Mouse (Mus musculus): ENCODE data around the gene Tmem14c. TPM values are rescaled to one million over a fixed set of nuclear protein-coding genes. Genes with fewer than 3 reads are reported as not detected.
A peak's percentile ranks its signal among the peaks of the same experiment; 100 is the strongest.

Gene Tmem14c
- polyA plus RNA-seq (2015; fragmentation: Nextera tagmentation; extraction: Ambion mirVana) = 262 and 275 TPM in 2 replicates

GRCm38 (mm10) chr13:41015829-41016634 is at the start of gene Tmem14c:
Gene Tmem14c, plus strand, starts transcription at chr13:41016292.
- WGBS = under 1% methylated on average over 43 of the region's 43 CpGs
- Histone ChIP-seq H3K9ac (peak within 1 kb of the TSS; percentile 81), H3K4me3 (replicated peaks) (peak within 1 kb of the TSS; percentile 70), H3K4me1 (peaks cover 16% of the 10 kb centered on the region), H3K9me3 (no peaks in the 10 kb centered on the region), H3K36me3 (peaks cover 17% of the 10 kb centered on the region), H3K4me2 (peak within 1 kb of the TSS; percentile 63), H3K27me3 (replicated peaks) (no peaks in the 10 kb centered on the region), H3K27ac (peak within 1 kb of the TSS; percentile 95)
- ATAC-seq (ENCODE audit: insufficient read depth, low FRiP score, low read depth) = peak; percentile 96

- Histone ChIP-seq H3K9me3 (no peaks in the 10 kb centered on the region), H3K27ac (no peak overlapping the region), H3K36me3 (no peaks in the 10 kb centered on the region), H3K4me3 (replicated peaks) (no peak overlapping the region), H3K27me3 (replicated peaks) (no peaks in the 10 kb centered on the region), H3K4me2 (no peak overlapping the region), H3K4me1 (no peaks in the 10 kb centered on the region), H3K9ac (no peak overlapping the region)
- ATAC-seq (ENCODE audit: insufficient read depth, low FRiP score, low read depth) = no peak
- WGBS = 91% methylated on average over 10 of the region's 10 CpGs
Observed at GRCm38 (mm10) chr13:40967609-40968008, 48.5 kb upstream of the Tmem14c start.

- no peak overlapping the region for H3K27ac ChIP-seq
- no peak overlapping the region for H3K4me2 ChIP-seq
- no peaks in the 10 kb centered on the region for H3K36me3 ChIP-seq
- no peaks in the 10 kb centered on the region for H3K9me3 ChIP-seq
- H3K4me1 ChIP-seq = no peaks in the 10 kb centered on the region
- no peak overlapping the region for H3K9ac ChIP-seq
- no peak overlapping the region for H3K4me3 ChIP-seq (replicated peaks)
- WGBS = 57% methylated on average over 5 of the region's 5 CpGs
- ATAC-seq (ENCODE audit: insufficient read depth, low FRiP score, low read depth) = no peak
- no peaks in the 10 kb centered on the region for H3K27me3 ChIP-seq (replicated peaks)
Observed at GRCm38 (mm10) chr13:40968564-40968963, 47.5 kb upstream of the Tmem14c start.

- 89% methylated on average over 4 of the region's 4 CpGs for WGBS
- no peak for ATAC-seq (ENCODE audit: insufficient read depth, low FRiP score, low read depth)
Observed at GRCm38 (mm10) chr13:40969761-40970390, 46.2 kb upstream of the Tmem14c start.

GRCm38 (mm10) chr13:40971261-40971660 is 44.8 kb upstream of the Tmem14c start:
- H3K27me3 ChIP-seq (replicated peaks) = no peaks in the 10 kb centered on the region
- no peak overlapping the region for H3K4me3 ChIP-seq (replicated peaks)
- H3K27ac ChIP-seq = no peak overlapping the region
- no peaks in the 10 kb centered on the region for H3K36me3 ChIP-seq
- no peaks in the 10 kb centered on the region for H3K9me3 ChIP-seq
- no peak overlapping the region for H3K9ac ChIP-seq
- no peak for ATAC-seq (ENCODE audit: insufficient read depth, low FRiP score, low read depth)
- 75% methylated on average over 5 of the region's 5 CpGs for WGBS
- H3K4me2 ChIP-seq = no peak overlapping the region
- H3K4me1 ChIP-seq = no peaks in the 10 kb centered on the region

More at GRCm38 (mm10) chr13:40969761-40970390, 46.2 kb upstream of the Tmem14c start:
- no peaks in the 10 kb centered on the region for H3K27me3 ChIP-seq (replicated peaks)
- H3K9ac ChIP-seq = no peak overlapping the region
- H3K4me1 ChIP-seq = no peaks in the 10 kb centered on the region
- no peaks in the 10 kb centered on the region for H3K36me3 ChIP-seq
- H3K4me2 ChIP-seq = no peak overlapping the region
- no peak overlapping the region for H3K27ac ChIP-seq
- no peaks in the 10 kb centered on the region for H3K9me3 ChIP-seq
- H3K4me3 ChIP-seq (replicated peaks) = no peak overlapping the region

- Histone ChIP-seq H3K27me3 (replicated peaks) (no peaks in the 10 kb centered on the region), H3K27ac (no peak overlapping the region), H3K4me1 (no peaks in the 10 kb centered on the region), H3K4me2 (no peak overlapping the region), H3K36me3 (no peaks in the 10 kb centered on the region), H3K4me3 (replicated peaks) (no peak overlapping the region), H3K9me3 (no peaks in the 10 kb centered on the region), H3K9ac (no peak overlapping the region)
- no peak for ATAC-seq (ENCODE audit: insufficient read depth, low FRiP score, low read depth)
- 85% methylated on average over 2 of the region's 2 CpGs for WGBS
Observed at GRCm38 (mm10) chr13:40971831-40972230, 44.3 kb upstream of the Tmem14c start.

GRCm38 (mm10) chr13:40972976-40973375 is 43.1 kb upstream of the Tmem14c start:
- 83% methylated on average over 5 of the region's 5 CpGs for WGBS
- no peak overlapping the region for H3K4me3 ChIP-seq (replicated peaks)
- no peak overlapping the region for H3K27ac ChIP-seq
- no peaks in the 10 kb centered on the region for H3K4me1 ChIP-seq
- no peak overlapping the region for H3K9ac ChIP-seq
- H3K36me3 ChIP-seq = no peaks in the 10 kb centered on the region
- ATAC-seq (ENCODE audit: insufficient read depth, low FRiP score, low read depth) = no peak
- H3K9me3 ChIP-seq = no peaks in the 10 kb centered on the region
- no peaks in the 10 kb centered on the region for H3K27me3 ChIP-seq (replicated peaks)
- H3K4me2 ChIP-seq = no peak overlapping the region

GRCm38 (mm10) chr13:40977609-40978008 is 38.5 kb upstream of the Tmem14c start:
- 18% methylated on average over 7 of the region's 7 CpGs for WGBS
- ATAC-seq (ENCODE audit: insufficient read depth, low FRiP score, low read depth) = no peak
- no peaks in the 10 kb centered on the region for H3K27me3 ChIP-seq (replicated peaks)

GRCm38 (mm10) chr13:40978652-40979051 is 37.4 kb upstream of the Tmem14c start:
- no peak for ATAC-seq (ENCODE audit: insufficient read depth, low FRiP score, low read depth)
- no peaks in the 10 kb centered on the region for H3K27me3 ChIP-seq (replicated peaks)
- H3K36me3 ChIP-seq = no peaks in the 10 kb centered on the region
- H3K4me3 ChIP-seq (replicated peaks) = no peak overlapping the region
- no peaks in the 10 kb centered on the region for H3K9me3 ChIP-seq
- WGBS = 51% methylated on average over 4 of the region's 4 CpGs
- no peaks in the 10 kb centered on the region for H3K4me1 ChIP-seq
- peak overlapping the region; percentile 4; the same call in 1 of the 2 replicates for H3K27ac ChIP-seq
- H3K9ac ChIP-seq = no peak overlapping the region
- H3K4me2 ChIP-seq = no peak overlapping the region

More at GRCm38 (mm10) chr13:40977609-40978008, 38.5 kb upstream of the Tmem14c start:
- no peaks in the 10 kb centered on the region for H3K4me1 ChIP-seq
- H3K36me3 ChIP-seq = no peaks in the 10 kb centered on the region
- H3K9me3 ChIP-seq = no peaks in the 10 kb centered on the region
- no peak overlapping the region for H3K9ac ChIP-seq
- H3K4me3 ChIP-seq (replicated peaks) = no peak overlapping the region
- H3K4me2 ChIP-seq = no peak overlapping the region
- H3K27ac ChIP-seq = no peak overlapping the region

- H3K27ac ChIP-seq = no peak overlapping the region
- ATAC-seq (ENCODE audit: insufficient read depth, low FRiP score, low read depth) = no peak
- H3K36me3 ChIP-seq = no peaks in the 10 kb centered on the region
- no peak overlapping the region for H3K4me2 ChIP-seq
- H3K4me3 ChIP-seq (replicated peaks) = no peak overlapping the region
- no peaks in the 10 kb centered on the region for H3K9me3 ChIP-seq
- 49% methylated on average over 2 of the region's 2 CpGs for WGBS
- no peak overlapping the region for H3K9ac ChIP-seq
- no peaks in the 10 kb centered on the region for H3K27me3 ChIP-seq (replicated peaks)
- no peaks in the 10 kb centered on the region for H3K4me1 ChIP-seq
Observed at GRCm38 (mm10) chr13:40979321-40979720, 36.8 kb upstream of the Tmem14c start.

- ATAC-seq (ENCODE audit: insufficient read depth, low FRiP score, low read depth) = no peak
- H3K36me3 ChIP-seq = no peaks in the 10 kb centered on the region
- no peaks in the 10 kb centered on the region for H3K9me3 ChIP-seq
- H3K4me2 ChIP-seq = no peak overlapping the region
- H3K4me3 ChIP-seq (replicated peaks) = no peak overlapping the region
- 81% methylated on average over 1 of the region's 1 CpGs for WGBS
- no peak overlapping the region for H3K9ac ChIP-seq
- no peaks in the 10 kb centered on the region for H3K27me3 ChIP-seq (replicated peaks)
- no peaks in the 10 kb centered on the region for H3K4me1 ChIP-seq
- H3K27ac ChIP-seq = no peak overlapping the region
Observed at GRCm38 (mm10) chr13:40982759-40983158, 33.3 kb upstream of the Tmem14c start.

- no peak overlapping the region for H3K9ac ChIP-seq
- no peaks in the 10 kb centered on the region for H3K9me3 ChIP-seq
- H3K4me1 ChIP-seq = no peaks in the 10 kb centered on the region
- H3K27me3 ChIP-seq (replicated peaks) = no peaks in the 10 kb centered on the region
- no peak overlapping the region for H3K4me3 ChIP-seq (replicated peaks)
- WGBS = 90% methylated on average over 5 of the region's 5 CpGs
- no peak for ATAC-seq (ENCODE audit: insufficient read depth, low FRiP score, low read depth)
- no peak overlapping the region for H3K4me2 ChIP-seq
- no peaks in the 10 kb centered on the region for H3K36me3 ChIP-seq
- no peak overlapping the region for H3K27ac ChIP-seq
Observed at GRCm38 (mm10) chr13:40986081-40986480, 30.0 kb upstream of the Tmem14c start.
